Mouse (Mus musculus): ENCODE data around the gene 1810009A15Rik.
"Not testable (repeated sequence)": the region's sequence is repeated elsewhere in the genome, so short reads cannot be mapped to it uniquely, and the experiment has no call there.

DNA sequence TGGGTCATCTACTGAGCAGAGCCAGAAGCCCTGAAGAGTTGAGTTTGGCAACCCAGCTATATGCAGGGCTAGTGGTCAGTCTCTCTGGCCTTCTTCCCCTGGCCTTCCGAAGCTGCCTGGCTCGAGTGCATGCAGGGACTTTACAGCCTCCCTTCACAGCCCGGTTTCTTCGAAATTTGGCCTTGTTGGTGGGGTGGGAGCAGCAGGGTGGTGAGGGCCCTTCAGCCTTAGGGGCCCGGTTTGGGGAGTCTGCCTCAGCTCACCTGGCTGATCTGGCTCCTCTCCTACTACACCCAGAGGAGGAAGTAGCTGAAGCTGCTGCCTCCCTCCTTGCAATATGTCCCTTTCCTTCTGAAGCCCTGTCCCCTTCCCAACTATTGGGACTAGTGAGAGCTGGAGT is 7.6 kb downstream of the 1810009A15Rik start:
- not testable (repeated sequence) for TF ChIP-seq EP300, CTCF (IDR thresholded peaks at IDR 0.05; ENCODE audit: low read depth)
